Mouse (Mus musculus): ENCODE measurements at regions not wholly inside any gene's neighbourhood (a gene's known extent, or its start where the extent isn't known, plus 50 kb on each side); places are given as distances from the start of the nearest gene placed in this dataset.

GRCm38 (mm10) chr17:64480607-64481038, 119.9 kb upstream of the Man2a1 start:
- no peak for TF ChIP-seq POLR2A (IDR thresholded peaks at IDR 0.05; ENCODE audit: low read depth, low read length)
- no peak for TF ChIP-seq CTCF (IDR thresholded peaks at IDR 0.05; ENCODE audit: extremely low read depth, insufficient read depth, insufficient read length, insufficient replicate concordance)
